In genomic region chr7:5406201-5406600, GRCm38 (mm10) we compare ENCODE assay signal across 32 mouse cellular contexts. TPM values are rescaled to one million over a fixed set of nuclear protein-coding genes. Genes with fewer than 3 reads are reported as not detected.
"Had no signal": no experiment of that assay in that cellular context is flagged by ENCODE, and none has a peak within 500 bp of the region (broad histone marks: within the 10 kb centered on the region; RNA-seq: fewer than 3 reads in every experiment).

No protein-coding gene starts in this region.

- DNase-seq: gastrocnemius, adult 2 months; gastrocnemius, postnatal 10 days; gastrocnemius, postnatal 25 days; heart, adult 18-20 months; heart, postnatal 14 days; heart, postnatal 36 days; kidney, adult 11 months; kidney, adult 2 months; kidney, adult 9 months; kidney, postnatal 14 days; kidney, postnatal 36 days; liver; liver, embryonic 13.5 days had no signal

- H3K27me3 ChIP-seq: heart, embryonic 13.5 days; heart, embryonic 15.5 days; hindbrain, embryonic 13.5 days; hindbrain, embryonic 15.5 days; kidney, embryonic 15.5 days; limb, embryonic 12.5 days; liver, embryonic 13.5 days; liver, embryonic 15.5 days had no signal

- ATAC-seq: hindbrain, postnatal 0 days; intestine, embryonic 16.5 days had no signal

- H3K4me3 ChIP-seq: gastrocnemius, adult 2 months; heart, embryonic 13.5 days; heart, embryonic 15.5 days; hindbrain, embryonic 13.5 days; hindbrain, embryonic 15.5 days; kidney, embryonic 15.5 days; left cerebral cortex, adult 2 months; limb, embryonic 10.5 days; limb, embryonic 12.5 days; liver, embryonic 13.5 days; liver, embryonic 15.5 days had no signal

- H3K36me3 ChIP-seq: heart, embryonic 13.5 days; heart, embryonic 15.5 days; hindbrain, embryonic 13.5 days; hindbrain, embryonic 15.5 days; kidney, embryonic 15.5 days; limb, embryonic 10.5 days; limb, embryonic 12.5 days; liver, embryonic 13.5 days; liver, embryonic 15.5 days had no signal

RNA-seq across cellular contexts. Expression of gene Vmn1r58, which starts 7.0 kb away (rescaled TPM):
- polyA plus RNA-seq: heart, embryonic 11.5 days; heart, embryonic 13.5 days; heart, embryonic 15.5 days; heart, postnatal 0 days; hindbrain, embryonic 11.5 days; hindbrain, embryonic 13.5 days; hindbrain, embryonic 15.5 days; hindbrain, postnatal 0 days; intestine, embryonic 14.5 days; intestine, embryonic 16.5 days; kidney, adult 2 months; kidney, embryonic 15.5 days; kidney, postnatal 0 days; large intestine, adult 2 months; limb, embryonic 10.5 days; limb, embryonic 12.5 days; limb, embryonic 14.5 days; liver, embryonic 11.5 days; liver, embryonic 13.5 days; liver, embryonic 15.5 days had no signal

RNA-seq across cellular contexts. Expression of gene Vmn1r59, which starts 50.4 kb away (rescaled TPM):
- polyA plus RNA-seq: heart, embryonic 11.5 days; heart, embryonic 13.5 days; heart, embryonic 15.5 days; heart, postnatal 0 days; hindbrain, embryonic 11.5 days; hindbrain, embryonic 13.5 days; hindbrain, embryonic 15.5 days; hindbrain, postnatal 0 days; intestine, embryonic 14.5 days; intestine, embryonic 16.5 days; kidney, adult 2 months; kidney, embryonic 15.5 days; kidney, postnatal 0 days; large intestine, adult 2 months; limb, embryonic 10.5 days; limb, embryonic 12.5 days; limb, embryonic 14.5 days; liver, embryonic 11.5 days; liver, embryonic 13.5 days; liver, embryonic 15.5 days had no signal

RNA-seq across cellular contexts. Expression of gene Nlrp2, which starts 55.4 kb away (rescaled TPM):
- polyA plus RNA-seq: heart, embryonic 11.5 days; heart, embryonic 13.5 days; heart, embryonic 15.5 days; heart, postnatal 0 days; hindbrain, embryonic 11.5 days; hindbrain, embryonic 13.5 days; hindbrain, embryonic 15.5 days; hindbrain, postnatal 0 days; intestine, embryonic 14.5 days; intestine, embryonic 16.5 days; kidney, adult 2 months; kidney, embryonic 15.5 days; kidney, postnatal 0 days; large intestine, adult 2 months; limb, embryonic 10.5 days; limb, embryonic 12.5 days; limb, embryonic 14.5 days; liver, embryonic 11.5 days; liver, embryonic 13.5 days; liver, embryonic 15.5 days had no signal

RNA-seq across cellular contexts. Expression of gene Gm5065, which starts 55.9 kb away (rescaled TPM):
- polyA plus RNA-seq: heart, embryonic 11.5 days; heart, embryonic 13.5 days; heart, embryonic 15.5 days; heart, postnatal 0 days; hindbrain, embryonic 11.5 days; hindbrain, embryonic 13.5 days; hindbrain, embryonic 15.5 days; hindbrain, postnatal 0 days; intestine, embryonic 14.5 days; intestine, embryonic 16.5 days; kidney, adult 2 months; kidney, embryonic 15.5 days; kidney, postnatal 0 days; large intestine, adult 2 months; limb, embryonic 10.5 days; limb, embryonic 12.5 days; limb, embryonic 14.5 days; liver, embryonic 11.5 days; liver, embryonic 13.5 days; liver, embryonic 15.5 days had no signal
